In the genomic region with DNA sequence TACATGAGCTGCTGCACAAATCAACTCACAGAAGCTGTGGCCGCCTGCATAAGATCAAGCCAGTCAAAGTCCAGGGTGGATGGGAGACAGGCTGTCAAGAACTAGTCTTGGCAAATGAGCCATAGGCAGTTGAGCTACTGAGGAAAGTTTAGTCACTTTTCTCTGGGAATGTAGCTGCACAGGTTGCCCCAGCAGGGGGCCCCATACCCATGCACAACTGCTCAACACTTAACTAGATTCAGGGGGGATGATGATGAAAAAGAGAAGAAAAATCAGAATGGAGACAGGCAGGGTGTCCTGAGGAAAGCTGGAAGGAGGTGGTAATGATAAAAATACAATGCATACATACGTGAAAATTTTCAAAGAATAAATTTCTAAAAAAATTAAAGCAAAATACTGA, we compare ENCODE assay signal across 8 mouse cellular contexts. TPM values are rescaled to one million over a fixed set of nuclear protein-coding genes. Genes with fewer than 3 reads are reported as not detected.
DNase-seq lines count a peak whose midpoint lies in the region; ATAC-seq and TF ChIP-seq lines count a peak whose summit lies in the region.

No protein-coding gene starts in this region.

- POLR2A ChIA-PET in Patski (lab: Charles Lee), result no interaction called here

- H3K27me3 ChIP-seq in hindbrain, embryonic 10.5 days (ENCODE audit: insufficient read depth, poor library complexity, severe bottlenecking), result no peaks in the 10 kb centered on the region
- H3K27me3 ChIP-seq in hindbrain, embryonic 12.5 days, result no peaks in the 10 kb centered on the region
- no peaks in the 10 kb centered on the region for H3K27me3 ChIP-seq in Patski
- no peaks in the 10 kb centered on the region for H3K27me3 ChIP-seq in embryonic facial prominence, embryonic 14.5 days (replicated peaks; ENCODE audit: control insufficient read depth, insufficient read depth, low read length)

- no peak overlapping the region for H3K9ac ChIP-seq in hindbrain, embryonic 12.5 days
- no peak overlapping the region for H3K9ac ChIP-seq in embryonic facial prominence, embryonic 14.5 days (ENCODE audit: low read depth, low read length)

- WGBS in hindbrain, embryonic 10.5 days, result 91% methylated on average over 2 of the region's 2 CpGs
- WGBS in hindbrain, embryonic 12.5 days, result 91% methylated on average over 2 of the region's 2 CpGs
- WGBS in embryonic facial prominence, embryonic 14.5 days, result 89% methylated on average over 2 of the region's 2 CpGs

- CTCF ChIA-PET in Patski (lab: Charles Lee), result interaction anchor here (1.4 to 2.1 kb wide), 2 partner anchors 11 to 52 kb away, joined by 4 to 20 read pairs; no protein-coding TSS in a partner anchor

- H3K4me2 ChIP-seq in hindbrain, embryonic 12.5 days (replicated peaks), result no peak overlapping the region
- no peak overlapping the region for H3K4me2 ChIP-seq in embryonic facial prominence, embryonic 14.5 days (ENCODE audit: low read depth, low read length)

- H3K4me1 ChIP-seq in hindbrain, embryonic 10.5 days (replicated peaks), result no peaks in the 10 kb centered on the region
- H3K4me1 ChIP-seq in hindbrain, embryonic 12.5 days, result no peaks in the 10 kb centered on the region
- H3K4me1 ChIP-seq in embryonic facial prominence, embryonic 14.5 days (ENCODE audit: control insufficient read depth, insufficient read depth, low read length), result no peaks in the 10 kb centered on the region

- no peak overlapping the region for H3K4me3 ChIP-seq in hindbrain, embryonic 10.5 days
- H3K4me3 ChIP-seq in hindbrain, embryonic 12.5 days, result no peak overlapping the region
- no peak overlapping the region for H3K4me3 ChIP-seq in embryonic facial prominence, embryonic 14.5 days (ENCODE audit: low read depth, low read length)

- in situ Hi-C loops in Patski (cut with MboI; ENCODE audit: low pct_unique_long_range_greater_than_20kb), result no loop called here

- DNase-seq in hindbrain, embryonic 10.5 days (ENCODE audit: low spot score), result peak; percentile 4
- DNase-seq in A20 (ENCODE audit: low read depth, low spot score), result peak; percentile 41
- DNase-seq in Patski (ENCODE audit: low read depth, low spot score), result no peak
- peak; percentile 13 for DNase-seq in embryonic facial prominence, embryonic 14.5 days (ENCODE audit: low spot score)
- DNase-seq in layer of hippocampus, postnatal 10 days (ENCODE audit: low spot score in 2 of 2), result peak; percentile 10 to 25
- peak; percentile 5 to 7 for DNase-seq in thymus, adult 18-20 months

- ATAC-seq in hindbrain, embryonic 12.5 days (ENCODE audit: low FRiP score), result no peak
- ATAC-seq in Patski, result no peak
- ATAC-seq in embryonic facial prominence, embryonic 14.5 days (ENCODE audit: low read depth), result no peak
- ATAC-seq in cerebellum, adult (ENCODE audit: insufficient number of reproducible peaks, low FRiP score, low TSS enrichment), result no peak

- H3K27ac ChIP-seq in hindbrain, embryonic 10.5 days, result no peak overlapping the region
- H3K27ac ChIP-seq in hindbrain, embryonic 12.5 days, result no peak overlapping the region
- no peak overlapping the region for H3K27ac ChIP-seq in embryonic facial prominence, embryonic 14.5 days (replicated peaks; ENCODE audit: low read depth, low read length)

- peak; percentile 69 for TF ChIP-seq CTCF in Patski (IDR thresholded peaks at IDR 0.05)

- H3K36me3 ChIP-seq in hindbrain, embryonic 10.5 days, result peaks cover 32% of the 10 kb centered on the region
- H3K36me3 ChIP-seq in hindbrain, embryonic 12.5 days, result peaks cover 13% of the 10 kb centered on the region; the same call in 1 of the 2 replicates
- H3K36me3 ChIP-seq in embryonic facial prominence, embryonic 14.5 days (ENCODE audit: control insufficient read depth, insufficient read depth, low read length), result peaks cover 31% of the 10 kb centered on the region

- no peaks in the 10 kb centered on the region for H3K9me3 ChIP-seq in hindbrain, embryonic 10.5 days
- no peaks in the 10 kb centered on the region for H3K9me3 ChIP-seq in hindbrain, embryonic 12.5 days (replicated peaks)
- H3K9me3 ChIP-seq in embryonic facial prominence, embryonic 14.5 days (ENCODE audit: control insufficient read depth, low read length), result no peaks in the 10 kb centered on the region

RNA-seq across cellular contexts. Expression of a gene that starts 42.7 kb away (rescaled TPM):
- polyA plus RNA-seq in hindbrain, embryonic 10.5 days (2016; fragmentation: Nextera tagmentation; extraction: Ambion mirVana), result 11.0 and 11.7 TPM in 2 replicates
- polyA plus RNA-seq in hindbrain, embryonic 12.5 days (2016; fragmentation: Nextera tagmentation; extraction: Ambion mirVana), result 28.4 and 31.4 TPM in 2 replicates
- 36.0 TPM for polyA plus RNA-seq in Patski (2021)
- 20.8 and 21.5 TPM in 2 replicates for polyA plus RNA-seq in embryonic facial prominence, embryonic 14.5 days (2014; fragmentation: Nextera tagmentation; extraction: Ambion mirVana)
- 100 to 1,000 TPM; 110 to 115 TPM for total RNA-seq in layer of hippocampus, postnatal 10 days (2021)

RNA-seq across cellular contexts. Expression of a gene that starts 57.8 kb away (rescaled TPM):
- polyA plus RNA-seq in hindbrain, embryonic 10.5 days (2016; fragmentation: Nextera tagmentation; extraction: Ambion mirVana), result 31.8 and 34.9 TPM in 2 replicates
- 45.3 and 45.6 TPM in 2 replicates for polyA plus RNA-seq in hindbrain, embryonic 12.5 days (2016; fragmentation: Nextera tagmentation; extraction: Ambion mirVana)
- polyA plus RNA-seq in Patski (2021), result 41.0 TPM
- polyA plus RNA-seq in embryonic facial prominence, embryonic 14.5 days (2014; fragmentation: Nextera tagmentation; extraction: Ambion mirVana), result 31.7 and 38.7 TPM in 2 replicates
- 10 to 100 TPM; 61.6 to 66.7 TPM for total RNA-seq in layer of hippocampus, postnatal 10 days (2021)
